Mouse (Mus musculus) myocyte (in vitro differentiated cells): ENCODE data around the gene Rpp14. TPM values are rescaled to one million over a fixed set of nuclear protein-coding genes. Genes with fewer than 3 reads are reported as not detected.

ENCODE experiments used
- H3K27me3 ChIP-seq: one replicate; pipeline ENCODE4 v1.6.1; 2011; ENCODE audit not compliant: control insufficient read depth, insufficient read depth, insufficient read length
- H3K36me3 ChIP-seq: one replicate; pipeline ENCODE4 v1.6.1; 2011; ENCODE audit not compliant: control insufficient read depth, insufficient read depth
- H3K4me2 ChIP-seq: one replicate; pipeline ENCODE4 v1.6.1; 2011; ENCODE audit warnings: low read depth, control low read depth
- H3K4me3 ChIP-seq: one replicate; pipeline ENCODE4 v1.5.1; 2011; ENCODE audit warnings: mild to moderate bottlenecking, control low read depth, moderate library complexity
- H3K79me2 ChIP-seq: one replicate; pipeline ENCODE4 v1.6.1; 2011; ENCODE audit not compliant: control insufficient read depth, insufficient read depth
- H3ac ChIP-seq: one replicate; pipeline ENCODE4 v1.6.1; 2011; ENCODE audit not compliant: control insufficient read depth, insufficient read length
- CEBPB ChIP-seq: IDR thresholded peaks from 2 replicates; pipeline ENCODE4 v1.6.1; 2011; ENCODE audit warnings: mild to moderate bottlenecking, moderate library complexity; ENCODE audit not compliant: poor library complexity, insufficient read depth, severe bottlenecking
- E2F4 ChIP-seq: IDR thresholded peaks from one replicate; pipeline ENCODE4 v1.6.1; 2011; ENCODE audit warnings: mild to moderate bottlenecking, control low read depth, moderate library complexity; ENCODE audit not compliant: insufficient read depth
- MAX ChIP-seq: IDR thresholded peaks from one replicate; pipeline ENCODE4 v1.6.1; 2011; ENCODE audit warnings: low read depth, mild to moderate bottlenecking, control low read depth
- MYOD1 ChIP-seq, 3 experiments: IDR thresholded peaks; one replicate each; pipeline ENCODE4 v1.6.1; 2011; ENCODE audit warnings: control low read depth in 2 of 3, low read depth in 2 of 3, mild to moderate bottlenecking in 2 of 3, moderate library complexity in 1 of 3; ENCODE audit not compliant: insufficient read length in 2 of 3, control insufficient read depth in 1 of 3
- MYOG ChIP-seq, 3 experiments: IDR thresholded peaks; one replicate each; pipeline ENCODE4 v1.6.1; 2011; ENCODE audit warnings: control low read depth in 2 of 3, low read depth in 2 of 3, mild to moderate bottlenecking in 2 of 3; ENCODE audit not compliant: insufficient read length in 2 of 3, control insufficient read depth in 1 of 3, insufficient read depth in 1 of 3
- POLR2A ChIP-seq: IDR thresholded peaks from one replicate; pipeline ENCODE4 v1.6.1; 2011; ENCODE audit warnings: low read depth, mild to moderate bottlenecking, control low read depth, moderate library complexity; ENCODE audit not compliant: insufficient read length
- POLR2AphosphoS2 ChIP-seq: IDR thresholded peaks from one replicate; pipeline ENCODE4 v1.6.1; 2011; ENCODE audit warnings: low read depth, control low read depth; ENCODE audit not compliant: insufficient read length
- REST ChIP-seq: IDR thresholded peaks from one replicate; pipeline ENCODE4 v1.6.1; 2011; ENCODE audit warnings: mild to moderate bottlenecking, control low read depth, moderate library complexity; ENCODE audit not compliant: insufficient read depth, insufficient read length
- SRF ChIP-seq: IDR thresholded peaks from one replicate; pipeline ENCODE4 v1.6.1; 2011; ENCODE audit warnings: low read depth; ENCODE audit not compliant: control insufficient read depth, insufficient read length
- TCF12 ChIP-seq: IDR thresholded peaks from one replicate; pipeline ENCODE4 v1.6.1; 2011; ENCODE audit warnings: mild to moderate bottlenecking, control low read depth; ENCODE audit not compliant: poor library complexity, insufficient read depth, severe bottlenecking
- TCF3 ChIP-seq: IDR thresholded peaks from one replicate; pipeline ENCODE4 v1.6.1; 2011; ENCODE audit warnings: low read depth, control low read depth; ENCODE audit not compliant: insufficient read length
- USF1 ChIP-seq: IDR thresholded peaks from one replicate; pipeline ENCODE4 v1.6.1; 2011; ENCODE audit warnings: low read depth, mild to moderate bottlenecking, control low read depth, moderate library complexity
- polyA plus RNA-seq: library from polyadenylated mRNA; unstranded; fragments of >200 nt; fragmentation: generic; extraction: Trizol; gene quantifications from one replicate; pipeline ENCODE4 v1.2.1, GENCODE M21; 2012; ENCODE audit warnings: missing spikeins

The Rpp14 gene
- polyA plus RNA-seq, 1 experiment = 22.2 TPM

DNA sequence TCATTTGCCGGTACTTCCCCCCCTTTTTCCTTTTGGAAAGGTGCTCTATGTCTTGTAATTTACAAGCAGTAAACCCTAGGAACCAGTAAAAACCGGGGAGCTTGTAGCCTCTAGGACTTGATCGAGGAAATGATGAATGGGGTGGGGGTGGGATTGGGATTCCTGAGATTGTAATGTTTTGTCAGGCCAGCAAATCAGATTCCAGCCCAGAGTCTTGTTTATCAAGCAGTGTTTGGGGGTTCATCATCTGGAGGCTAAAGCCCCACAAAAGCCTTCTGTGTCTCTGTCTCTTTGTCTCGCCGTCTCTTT, 18.5 kb downstream of the Rpp14 start:
- H3K4me3 ChIP-seq = peak overlapping the region; percentile 38
- no peaks in the 10 kb centered on the region for H3K27me3 ChIP-seq
- no peak for TF ChIP-seq MYOG (IDR thresholded peaks at IDR 0.05; ENCODE audit: control insufficient read depth in 1 of 3, insufficient read depth in 1 of 3, insufficient read length in 2 of 3, low read depth in 2 of 3)
- TF ChIP-seq E2F4 = no peak
- no peak for TF ChIP-seq SRF
- TF ChIP-seq POLR2AphosphoS2 = no peak
- TF ChIP-seq CEBPB = no peak
- TF ChIP-seq TCF3 = no peak
- TF ChIP-seq MYOD1 (IDR thresholded peaks at IDR 0.05; ENCODE audit: control insufficient read depth in 1 of 3, insufficient read length in 2 of 3, low read depth in 2 of 3) = no peak
- TF ChIP-seq MAX = no peak
- no peak for TF ChIP-seq POLR2A
- no peak for TF ChIP-seq REST
- peaks cover 7% of the 10 kb centered on the region for H3K79me2 ChIP-seq
- no peaks in the 10 kb centered on the region for H3K36me3 ChIP-seq
- peak overlapping the region; percentile 13 for H3ac ChIP-seq
- H3K4me2 ChIP-seq = peak overlapping the region; percentile 86

DNA sequence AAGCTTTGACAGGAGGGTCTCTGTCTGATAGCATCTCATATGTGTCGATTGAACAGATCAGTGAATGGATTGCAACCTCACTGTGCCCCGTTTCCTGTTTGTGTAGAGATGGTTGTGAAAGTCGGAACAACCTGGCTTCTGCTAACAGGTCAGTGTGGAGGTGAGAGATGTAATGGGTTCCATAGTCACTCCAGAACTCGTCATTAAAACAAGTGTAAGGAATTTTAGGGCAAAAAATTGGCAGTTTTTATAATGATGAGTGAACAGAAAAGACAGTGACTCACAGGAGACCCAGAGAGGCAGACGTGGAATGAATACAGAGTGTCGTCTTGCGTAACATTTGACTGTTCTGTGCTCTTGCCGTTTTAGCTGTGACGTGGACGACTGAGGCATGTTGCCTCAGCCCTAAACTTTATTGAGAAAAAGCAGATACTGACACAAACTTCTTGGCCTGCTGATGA, 19.4 kb downstream of the Rpp14 start:
- H3K4me2 ChIP-seq = peak overlapping the region; percentile 86
- TF ChIP-seq USF1 (no peak), CEBPB (peak; percentile 94)
- no peaks in the 10 kb centered on the region for H3K27me3 ChIP-seq
- H3K36me3 ChIP-seq = no peaks in the 10 kb centered on the region
- peak overlapping the region; percentile 38 for H3K4me3 ChIP-seq
- peaks cover 7% of the 10 kb centered on the region for H3K79me2 ChIP-seq
- H3ac ChIP-seq = no peak overlapping the region

DNA sequence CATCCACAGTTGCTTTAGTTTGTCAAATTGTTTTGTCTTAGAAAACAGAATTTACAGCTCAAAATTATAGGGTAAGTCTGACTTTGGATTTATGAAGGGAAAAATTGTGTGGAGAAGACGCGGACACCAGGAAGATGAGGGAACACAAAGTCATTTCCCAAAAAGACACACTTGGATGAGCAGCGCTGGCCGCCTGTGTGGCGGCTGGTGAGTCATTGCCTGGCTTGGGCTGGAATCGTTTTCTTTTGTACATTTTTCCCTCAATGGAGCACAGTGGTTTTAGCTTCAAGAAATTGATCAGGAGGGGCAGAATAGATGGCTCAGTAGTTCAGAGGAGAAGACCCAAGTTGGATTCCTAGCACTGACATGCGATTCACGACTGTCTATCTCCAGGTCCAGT, 21.7 kb downstream of the Rpp14 start:
- no peak overlapping the region for H3K4me3 ChIP-seq
- H3K4me2 ChIP-seq = no peak overlapping the region
- peaks cover 7% of the 10 kb centered on the region for H3K79me2 ChIP-seq
- no peaks in the 10 kb centered on the region for H3K27me3 ChIP-seq
- H3K36me3 ChIP-seq = no peaks in the 10 kb centered on the region
- no peak overlapping the region for H3ac ChIP-seq
- TF ChIP-seq POLR2A (no peak), CEBPB (no peak)

DNA sequence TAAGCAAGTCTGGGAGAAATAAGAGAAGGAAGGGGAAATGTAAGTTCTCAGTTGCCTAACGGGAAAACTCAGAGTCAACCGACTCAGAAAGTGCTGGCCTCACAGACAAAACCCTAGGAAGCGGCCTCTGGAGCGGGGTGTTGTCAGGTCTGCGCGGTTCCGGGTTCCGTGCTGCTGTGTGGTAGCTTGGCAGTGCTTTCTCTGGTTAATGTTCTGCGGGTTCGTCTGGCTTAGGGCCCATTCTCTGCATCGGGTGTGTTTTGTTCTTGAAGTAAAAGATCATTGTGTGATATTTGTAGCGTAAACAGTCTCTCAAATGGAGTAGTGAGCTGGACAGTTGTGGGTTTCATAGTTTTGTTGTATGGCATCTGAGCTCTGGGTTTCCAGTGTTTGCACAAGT, 22.5 kb downstream of the Rpp14 start:
- H3K4me3 ChIP-seq = no peak overlapping the region
- H3K27me3 ChIP-seq = no peaks in the 10 kb centered on the region
- no peak overlapping the region for H3ac ChIP-seq
- H3K4me2 ChIP-seq = no peak overlapping the region
- no peaks in the 10 kb centered on the region for H3K36me3 ChIP-seq
- H3K79me2 ChIP-seq = peaks cover 7% of the 10 kb centered on the region
- TF ChIP-seq SRF (no peak), MYOG (IDR thresholded peaks at IDR 0.05; ENCODE audit: control insufficient read depth in 1 of 3, insufficient read depth in 1 of 3, insufficient read length in 2 of 3, low read depth in 2 of 3) (no peak), E2F4 (no peak), TCF12 (no peak), MYOD1 (IDR thresholded peaks at IDR 0.05; ENCODE audit: control insufficient read depth in 1 of 3, insufficient read length in 2 of 3, low read depth in 2 of 3) (no peak), TCF3 (no peak), USF1 (no peak), POLR2AphosphoS2 (no peak), REST (no peak)

DNA sequence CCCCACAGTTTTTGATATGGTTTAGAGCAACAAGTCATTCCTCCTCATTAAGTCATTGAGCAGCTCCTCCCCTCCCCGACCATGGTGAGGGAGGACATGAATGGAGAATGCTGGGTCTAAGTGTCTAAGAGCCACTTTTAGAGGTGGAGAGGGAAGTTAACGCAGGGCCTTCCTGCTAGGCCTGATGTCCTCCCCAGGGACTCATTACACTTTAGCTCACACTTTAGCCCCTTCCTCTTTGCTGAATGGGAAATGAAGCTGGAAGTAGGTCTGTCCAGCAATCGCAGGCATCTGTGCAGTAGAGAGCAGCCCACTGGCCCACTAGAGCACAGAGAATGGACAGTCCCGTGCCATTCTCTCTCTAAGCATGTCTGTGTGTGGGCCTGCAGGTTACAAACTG, 27.9 kb downstream of the Rpp14 start:
- no peaks in the 10 kb centered on the region for H3K36me3 ChIP-seq

DNA sequence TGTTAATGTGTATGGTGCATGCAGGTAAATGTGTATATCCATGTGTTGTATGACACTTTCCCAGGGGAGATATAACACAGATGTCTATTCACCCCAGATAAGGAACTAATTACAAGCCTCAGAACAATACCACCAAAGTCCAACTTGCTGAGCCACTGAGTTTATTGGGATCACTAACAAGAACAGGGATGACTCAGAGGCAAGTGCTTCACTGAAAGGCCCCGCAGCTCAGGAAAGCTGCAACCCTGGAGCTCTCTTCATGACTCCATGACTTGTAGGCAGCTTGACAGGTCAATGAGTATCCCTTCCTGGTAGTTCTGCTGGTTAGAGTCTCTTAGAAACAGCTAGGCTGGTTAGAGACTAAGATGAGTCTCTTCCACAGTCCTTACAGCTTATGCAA, 28.8 kb downstream of the Rpp14 start:
- Histone ChIP-seq H3ac (no peak overlapping the region), H3K36me3 (no peaks in the 10 kb centered on the region), H3K4me3 (no peak overlapping the region), H3K27me3 (no peaks in the 10 kb centered on the region), H3K4me2 (no peak overlapping the region), H3K79me2 (peaks cover 4% of the 10 kb centered on the region)
- no peak for TF ChIP-seq USF1
- no peak for TF ChIP-seq MAX
- TF ChIP-seq TCF12 = no peak
- TF ChIP-seq POLR2AphosphoS2 = no peak
- TF ChIP-seq E2F4 = no peak
- no peak for TF ChIP-seq CEBPB
- no peak for TF ChIP-seq TCF3
- TF ChIP-seq SRF = no peak

More for the DNA sequence above, 27.9 kb downstream of the Rpp14 start:
- H3K79me2 ChIP-seq = peaks cover 4% of the 10 kb centered on the region
- TF ChIP-seq USF1 (no peak), E2F4 (no peak), REST (no peak), POLR2A (no peak)
- H3K4me2 ChIP-seq = no peak overlapping the region
- no peaks in the 10 kb centered on the region for H3K27me3 ChIP-seq
- H3K4me3 ChIP-seq = no peak overlapping the region
- H3ac ChIP-seq = no peak overlapping the region
